Mouse (Mus musculus) kidney, embryonic 16.5 days (tissue): ENCODE data around the gene Dcaf1. TPM values are rescaled to one million over a fixed set of nuclear protein-coding genes. Genes with fewer than 3 reads are reported as not detected.

Source experiments
- ATAC-seq: fragments of 200-750 bp; cut with Nextera tagmentation; 2 replicates; pipeline ENCODE4 v1.8.0; 2017; ENCODE audit warnings: moderate TSS enrichment; ENCODE audit not compliant: low FRiP score, low TSS enrichment
- H3K27ac ChIP-seq: fragments of 300-500 bp; sonication (generic); 2 replicates; pipeline ENCODE4 v1.5.1; 2014; ENCODE audit warnings: low read length
- H3K27me3 ChIP-seq: fragments of 300-500 bp; sonication (generic); 2 replicates; pipeline ENCODE4 v1.6.1; 2014; ENCODE audit warnings: low read length, control low read depth, mixed read lengths; ENCODE audit not compliant: insufficient read depth
- H3K36me3 ChIP-seq: fragments of 300-500 bp; sonication (generic); 2 replicates; pipeline ENCODE4 v1.6.1; 2014; ENCODE audit warnings: low read length, control low read depth, mixed read lengths; ENCODE audit not compliant: insufficient read depth
- H3K4me1 ChIP-seq: fragments of 300-500 bp; sonication (generic); 2 replicates; pipeline ENCODE4 v1.6.1; 2014; ENCODE audit warnings: low read length, control low read depth, mixed read lengths; ENCODE audit not compliant: insufficient read depth
- H3K4me2 ChIP-seq: fragments of 300-500 bp; sonication (generic); replicated peaks from 2 replicates; pipeline ENCODE4 v1.6.1; 2014; ENCODE audit warnings: low read depth, low read length
- H3K4me3 ChIP-seq: fragments of 300-500 bp; sonication (generic); 2 replicates; pipeline ENCODE4 v1.5.1; 2014; ENCODE audit warnings: mild to moderate bottlenecking, low read length
- H3K9ac ChIP-seq: fragments of 300-500 bp; sonication (generic); replicated peaks from 2 replicates; pipeline ENCODE4 v1.6.1; 2014; ENCODE audit warnings: low read length
- H3K9me3 ChIP-seq: fragments of 300-500 bp; sonication (generic); 2 replicates; pipeline ENCODE4 v1.6.1; 2016; ENCODE audit warnings: low read length, control low read depth
- whole genome bisulfite sequencing: fragments of 180-500 bp; shearing (Covaris S2); extraction: QIAGEN DNeasy Blood & Tissue Kit; methylation state at CpG from one replicate; pipeline ENCODE4 v1.1.7; 2014; 5-methylcytosine and 5-hydroxymethylcytosine counted together
- polyA plus RNA-seq: library from polyadenylated mRNA; unstranded; fragments of >200 nt; fragmentation: Nextera tagmentation; extraction: Ambion mirVana; gene quantifications from 2 replicates; pipeline ENCODE4 v1.2.1, GENCODE M21; 2015

The Dcaf1 gene
- polyA plus RNA-seq, 1 experiment from 2014 or later = 25.5 TPM

DNA sequence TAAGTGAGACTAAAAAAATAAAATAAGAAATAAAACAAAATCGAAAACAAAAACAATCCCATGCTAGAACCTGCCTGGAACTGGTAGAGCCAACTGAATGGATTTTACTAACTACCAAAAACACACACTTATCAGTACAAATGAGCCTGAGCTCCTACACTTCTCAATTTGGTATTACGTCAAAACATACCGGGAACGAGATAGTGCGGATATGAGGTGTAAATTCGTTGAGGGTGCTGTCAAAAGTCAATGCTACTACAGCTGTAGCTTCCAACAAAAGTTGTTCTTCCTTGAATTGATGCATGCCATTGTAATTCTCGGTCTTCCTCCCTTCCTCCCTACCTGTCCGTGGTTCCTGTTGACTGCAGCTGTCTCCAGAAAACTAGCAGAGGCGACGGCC lies 32.3 kb upstream of the Dcaf1 start:
- H3K4me1 ChIP-seq = peaks cover 14% of the 10 kb centered on the region
- ATAC-seq = no peak; the same call in 1 of the 2 replicates
- peak overlapping the region; percentile 94 for H3K4me3 ChIP-seq
- H3K4me2 ChIP-seq = peak overlapping the region; percentile 65
- peak overlapping the region; percentile 95; the same call in 1 of the 2 replicates for H3K27ac ChIP-seq
- H3K9me3 ChIP-seq = no peaks in the 10 kb centered on the region
- H3K9ac ChIP-seq = peak overlapping the region; percentile 99
- H3K36me3 ChIP-seq = no peaks in the 10 kb centered on the region
- H3K27me3 ChIP-seq = no peaks in the 10 kb centered on the region
- WGBS = 17% methylated on average over 10 of the region's 10 CpGs

DNA sequence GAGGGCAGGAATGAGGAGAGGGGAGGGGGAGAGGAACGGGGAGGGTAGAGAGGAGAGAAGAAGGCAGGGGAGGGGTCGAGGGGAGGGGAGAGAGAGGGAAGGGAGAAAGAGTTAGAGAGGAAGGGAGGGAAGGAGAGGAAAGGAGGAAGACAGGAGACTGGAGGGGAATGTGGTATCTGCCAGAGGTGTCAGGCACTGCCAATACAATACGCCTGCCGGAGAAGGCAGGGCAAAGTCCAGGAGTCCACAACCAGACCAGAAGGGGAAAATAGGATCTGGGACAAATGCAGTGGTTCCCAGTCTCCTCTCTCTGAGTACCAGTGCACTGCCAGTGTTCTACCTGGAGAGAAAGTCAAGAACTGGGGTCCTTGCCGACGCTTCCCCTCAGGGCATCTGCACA lies 30.8 kb upstream of the Dcaf1 start:
- Histone ChIP-seq H3K4me1 (peaks cover 14% of the 10 kb centered on the region), H3K4me2 (no peak overlapping the region), H3K36me3 (no peaks in the 10 kb centered on the region), H3K27ac (no peak overlapping the region), H3K9ac (no peak overlapping the region), H3K4me3 (no peak overlapping the region), H3K9me3 (no peaks in the 10 kb centered on the region), H3K27me3 (no peaks in the 10 kb centered on the region)
- 71% methylated on average over 6 of the region's 6 CpGs for WGBS
- ATAC-seq = no peak

DNA sequence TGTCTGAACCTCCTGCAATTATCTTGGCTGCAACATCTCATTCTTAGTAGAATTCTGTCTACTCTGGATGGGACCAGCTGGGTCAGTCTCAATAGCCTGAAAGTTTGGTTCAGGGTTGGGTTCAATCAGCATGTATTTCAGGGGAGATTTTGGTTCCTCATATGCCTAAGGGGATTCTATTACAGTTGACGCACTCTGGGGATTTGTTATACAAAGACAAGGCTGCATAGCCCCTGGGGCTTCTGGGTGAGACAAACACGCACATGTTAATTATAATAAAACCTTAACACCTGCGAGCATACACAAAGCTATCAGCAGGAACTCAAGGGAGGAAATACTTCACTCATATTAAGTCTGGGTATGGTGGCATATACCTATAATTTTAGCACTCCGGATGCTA lies 15.2 kb upstream of the Dcaf1 start:
- Histone ChIP-seq H3K4me3 (no peak overlapping the region), H3K27me3 (no peaks in the 10 kb centered on the region), H3K9ac (no peak overlapping the region), H3K36me3 (no peaks in the 10 kb centered on the region), H3K4me1 (no peaks in the 10 kb centered on the region), H3K9me3 (no peaks in the 10 kb centered on the region), H3K27ac (no peak overlapping the region), H3K4me2 (no peak overlapping the region)
- no peak for ATAC-seq
- WGBS = 81% methylated on average over 4 of the region's 4 CpGs

DNA sequence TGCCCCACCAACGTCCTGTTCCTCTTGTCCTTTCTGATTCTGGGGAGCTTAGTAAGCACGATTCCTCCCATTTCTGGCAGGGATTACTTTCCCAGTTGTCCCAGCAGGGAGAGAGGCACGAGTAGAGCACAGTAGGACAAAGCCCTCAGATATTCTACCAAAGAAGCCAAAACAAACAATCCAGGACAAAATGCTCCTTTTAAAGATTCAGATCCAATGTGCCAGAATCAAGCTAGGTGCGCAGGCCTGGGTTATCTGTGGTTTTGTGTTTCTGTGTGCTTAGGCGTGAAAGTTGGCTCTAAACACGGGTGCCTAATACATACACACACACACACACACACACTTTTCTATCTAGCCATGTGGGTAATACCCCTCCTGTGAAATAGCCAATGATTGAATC lies 3.5 kb upstream of the Dcaf1 start:
- WGBS = 83% methylated on average over 6 of the region's 6 CpGs
- H3K36me3 ChIP-seq = no peaks in the 10 kb centered on the region
- no peak overlapping the region for H3K27ac ChIP-seq

DNA sequence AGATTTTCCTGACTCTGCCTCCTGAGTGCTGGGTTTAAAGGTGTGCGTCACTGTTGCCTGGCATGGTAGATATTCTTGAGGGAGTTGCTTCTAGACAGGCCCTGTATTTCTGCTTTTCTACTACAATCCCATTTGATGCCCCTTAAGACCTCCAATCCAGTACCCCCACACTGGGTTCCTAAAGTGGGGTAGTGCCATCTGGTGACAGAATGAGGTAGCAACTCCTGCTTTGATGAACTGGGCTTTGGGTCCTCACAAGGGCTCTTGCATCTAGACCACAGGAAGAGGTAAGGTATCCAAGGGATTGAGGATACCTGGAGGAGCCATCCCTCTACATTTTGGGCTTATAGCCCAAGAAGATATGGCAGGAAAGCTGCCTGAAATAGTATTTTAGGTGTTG lies 2.5 kb upstream of the Dcaf1 start:
- H3K9me3 ChIP-seq = no peaks in the 10 kb centered on the region
- H3K4me2 ChIP-seq = no peak overlapping the region
- H3K4me3 ChIP-seq = no peak overlapping the region
- WGBS = 96% methylated on average over 1 of the region's 1 CpGs
- no peaks in the 10 kb centered on the region for H3K36me3 ChIP-seq
- H3K27ac ChIP-seq = no peak overlapping the region
- no peaks in the 10 kb centered on the region for H3K27me3 ChIP-seq
- H3K4me1 ChIP-seq = peaks cover 6% of the 10 kb centered on the region
- ATAC-seq = no peak
- H3K9ac ChIP-seq = no peak overlapping the region

More for the DNA sequence above, 3.5 kb upstream of the Dcaf1 start:
- H3K4me2 ChIP-seq = no peak overlapping the region
- H3K27me3 ChIP-seq = no peaks in the 10 kb centered on the region
- ATAC-seq = no peak
- H3K4me1 ChIP-seq = peaks cover 5% of the 10 kb centered on the region
- no peaks in the 10 kb centered on the region for H3K9me3 ChIP-seq
- no peak overlapping the region for H3K4me3 ChIP-seq
- no peak overlapping the region for H3K9ac ChIP-seq

DNA sequence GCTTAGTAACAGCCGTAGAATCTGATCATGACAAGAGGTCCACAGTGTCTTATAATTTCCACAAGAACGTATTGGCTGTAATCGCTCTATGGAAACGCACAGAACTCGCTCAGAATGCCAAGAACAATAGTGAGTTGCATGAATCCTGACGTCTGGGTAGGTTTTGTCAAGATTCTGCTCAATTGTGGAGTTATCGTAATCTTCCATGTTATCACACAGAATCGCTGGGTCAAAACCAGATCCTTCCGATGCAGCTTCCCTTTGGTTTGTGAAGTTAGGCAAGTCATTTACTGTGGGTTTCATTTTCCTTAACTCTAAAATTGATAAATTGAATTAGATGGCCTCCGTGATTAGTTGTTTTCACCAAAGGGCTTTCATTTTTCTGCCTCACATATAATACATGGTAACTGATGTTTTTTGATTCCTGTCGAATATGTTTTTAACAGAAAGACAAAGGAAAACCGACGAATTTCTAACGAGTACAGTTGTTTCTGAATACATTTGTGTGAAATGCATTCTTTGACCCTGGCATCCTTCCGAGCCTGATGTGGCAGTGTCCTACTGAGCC lies 540 bp upstream of the Dcaf1 start:
- ATAC-seq = no peak

DNA sequence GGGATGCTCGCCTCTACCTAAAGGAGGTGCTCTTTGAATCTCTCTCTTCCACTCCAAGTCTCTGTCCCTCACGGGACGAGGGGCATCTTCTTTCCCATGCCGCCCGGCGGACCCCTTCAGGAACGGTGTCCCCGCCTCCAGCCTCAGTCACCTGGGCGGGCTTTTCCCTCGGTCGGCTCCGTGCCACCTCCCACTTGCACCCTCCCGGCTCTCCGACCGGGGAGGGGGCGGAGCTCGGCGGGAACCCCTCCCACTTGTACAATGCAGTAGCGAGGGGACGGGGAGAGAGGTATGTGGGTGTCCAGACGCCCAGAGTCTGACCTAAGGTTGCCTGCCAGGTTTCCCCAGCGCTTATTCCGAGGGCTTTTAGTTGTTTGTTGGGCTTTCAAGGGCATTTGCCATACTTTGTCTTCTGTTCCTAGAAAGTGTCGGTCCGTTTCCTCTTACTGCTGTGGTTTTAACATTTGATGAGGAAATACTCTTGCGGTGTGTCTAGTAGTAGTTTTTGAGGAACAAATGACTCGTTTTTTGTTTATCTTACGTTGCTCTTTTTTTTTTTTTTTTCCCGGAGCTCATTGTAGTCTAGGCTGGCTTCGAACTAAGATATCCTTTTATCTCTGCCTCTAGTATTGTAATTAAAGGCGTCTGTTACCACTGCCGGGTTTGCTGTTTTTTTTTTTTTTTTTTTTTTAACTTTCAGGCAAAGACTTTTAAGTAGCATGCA lies 869 bp downstream of the Dcaf1 start:
- 1% methylated on average over 32 of the region's 32 CpGs for WGBS
- peak overlapping the region; percentile 93 for H3K9ac ChIP-seq
- H3K4me1 ChIP-seq = peaks cover 6% of the 10 kb centered on the region
- peak overlapping the region; percentile 73 for H3K4me2 ChIP-seq
- H3K27ac ChIP-seq = peak overlapping the region; percentile 90
- H3K9me3 ChIP-seq = no peaks in the 10 kb centered on the region
- H3K27me3 ChIP-seq = no peaks in the 10 kb centered on the region
- H3K4me3 ChIP-seq = peak overlapping the region; percentile 86
- H3K36me3 ChIP-seq = no peaks in the 10 kb centered on the region
- ATAC-seq = peak; percentile 87

More for the DNA sequence above, 540 bp upstream of the Dcaf1 start:
- no peaks in the 10 kb centered on the region for H3K9me3 ChIP-seq
- peak overlapping the region; percentile 86 for H3K4me3 ChIP-seq
- H3K4me2 ChIP-seq = peak overlapping the region; percentile 62
- no peaks in the 10 kb centered on the region for H3K27me3 ChIP-seq
- peaks cover 6% of the 10 kb centered on the region for H3K4me1 ChIP-seq
- peak overlapping the region; percentile 76 for H3K9ac ChIP-seq
- 48% methylated on average over 15 of the region's 15 CpGs for WGBS
- no peaks in the 10 kb centered on the region for H3K36me3 ChIP-seq
- no peak overlapping the region for H3K27ac ChIP-seq

DNA sequence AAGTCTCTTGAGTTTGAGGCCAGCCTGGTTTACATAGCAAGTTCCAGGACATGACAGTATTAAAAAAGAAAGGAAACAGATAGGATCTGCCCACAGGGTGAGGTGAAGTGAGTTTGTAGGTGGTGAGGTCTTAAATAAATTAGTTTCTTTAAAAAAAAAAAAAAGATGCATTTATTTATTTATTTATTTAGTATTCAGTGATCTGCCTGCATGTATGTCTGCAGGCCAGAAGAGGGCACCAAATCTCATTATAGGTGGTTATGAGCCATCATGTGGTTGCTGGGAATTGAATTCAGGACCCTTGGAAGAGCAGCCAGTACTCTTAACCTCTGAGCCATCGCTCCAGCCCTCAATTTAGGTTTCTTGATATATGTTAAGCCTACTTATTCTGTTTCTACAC lies 18.9 kb downstream of the Dcaf1 start:
- Histone ChIP-seq H3K9ac (no peak overlapping the region), H3K27me3 (no peaks in the 10 kb centered on the region), H3K4me3 (no peak overlapping the region), H3K27ac (no peak overlapping the region), H3K36me3 (peaks cover 60% of the 10 kb centered on the region), H3K4me1 (no peaks in the 10 kb centered on the region), H3K4me2 (no peak overlapping the region), H3K9me3 (no peaks in the 10 kb centered on the region)
- WGBS = 97% methylated on average over 1 of the region's 1 CpGs
- no peak for ATAC-seq

DNA sequence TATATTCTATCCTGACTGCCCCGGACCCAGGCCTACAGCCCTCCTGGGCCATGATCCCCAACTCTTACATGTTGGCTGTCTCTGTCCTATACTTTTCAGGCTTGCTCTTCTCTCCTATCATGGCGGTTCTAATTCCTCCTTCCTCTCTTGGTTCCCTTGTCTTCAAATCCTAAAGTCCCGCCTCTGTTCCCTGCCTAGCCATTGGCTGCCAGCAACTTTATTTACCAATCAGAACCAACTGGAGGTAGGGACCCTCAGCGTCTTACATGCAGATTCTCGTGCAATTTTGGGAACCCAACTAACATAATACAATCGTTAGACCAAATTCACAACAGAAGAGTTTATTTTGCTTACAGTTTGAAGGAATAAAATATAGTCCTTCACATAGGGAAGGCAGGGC lies 21.1 kb downstream of the Dcaf1 start:
- no peak for ATAC-seq
- H3K9me3 ChIP-seq = no peaks in the 10 kb centered on the region
- WGBS = 93% methylated on average over 6 of the region's 6 CpGs
- H3K9ac ChIP-seq = no peak overlapping the region
- no peak overlapping the region for H3K27ac ChIP-seq
- H3K4me2 ChIP-seq = no peak overlapping the region
- no peaks in the 10 kb centered on the region for H3K27me3 ChIP-seq
- H3K36me3 ChIP-seq = peaks cover 49% of the 10 kb centered on the region
- H3K4me3 ChIP-seq = no peak overlapping the region
- no peaks in the 10 kb centered on the region for H3K4me1 ChIP-seq

DNA sequence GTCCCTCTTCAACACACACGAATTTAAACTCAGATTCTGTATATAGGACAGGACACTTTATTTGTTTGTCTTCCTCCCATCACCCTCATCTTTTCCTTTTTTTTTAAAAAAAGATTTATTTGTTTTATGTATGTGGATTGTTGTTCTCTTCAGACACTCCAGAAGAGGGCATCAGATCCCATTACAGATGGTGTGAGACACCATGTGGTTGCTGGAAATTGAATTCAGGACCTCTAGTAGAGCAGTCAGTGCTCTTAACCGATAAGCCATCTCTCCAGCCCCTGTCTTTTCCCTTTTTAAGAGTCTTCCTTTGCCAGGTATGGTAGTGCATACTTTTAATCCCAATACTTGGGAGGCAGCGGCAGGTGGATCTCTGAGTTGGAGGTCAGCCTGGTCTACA lies 35.0 kb downstream of the Dcaf1 start:
- no peak overlapping the region for H3K9ac ChIP-seq
- no peaks in the 10 kb centered on the region for H3K27me3 ChIP-seq
- no peak for ATAC-seq
- H3K4me3 ChIP-seq = no peak overlapping the region
- no peaks in the 10 kb centered on the region for H3K9me3 ChIP-seq
- H3K4me2 ChIP-seq = no peak overlapping the region
- WGBS = 90% methylated on average over 3 of the region's 3 CpGs
- no peak overlapping the region for H3K27ac ChIP-seq
- H3K4me1 ChIP-seq = no peaks in the 10 kb centered on the region
- H3K36me3 ChIP-seq = peaks cover 60% of the 10 kb centered on the region
